Mouse (Mus musculus) spleen, adult 12 weeks (tissue): ENCODE data around the gene Gm28041.
"Not testable (repeated sequence)": the region's sequence is repeated elsewhere in the genome, so short reads cannot be mapped to it uniquely, and the experiment has no call there.

ENCODE experiments used
- DNase-seq: peaks from one replicate; pipeline ENCODE4 v3.0.0; 2022; ENCODE audit warnings: low spot score

Gm28041 gene

GRCm38 (mm10) chr13:67375050-67375911 is at the start of gene Gm28041, which contains the start of gene Zfp456:
Gene Gm28041, minus strand, starts transcription at chr13:67375733.
Gene Zfp456, minus strand, starts transcription at chr13:67375810.
- DNase-seq: peak; percentile 65

DNA sequence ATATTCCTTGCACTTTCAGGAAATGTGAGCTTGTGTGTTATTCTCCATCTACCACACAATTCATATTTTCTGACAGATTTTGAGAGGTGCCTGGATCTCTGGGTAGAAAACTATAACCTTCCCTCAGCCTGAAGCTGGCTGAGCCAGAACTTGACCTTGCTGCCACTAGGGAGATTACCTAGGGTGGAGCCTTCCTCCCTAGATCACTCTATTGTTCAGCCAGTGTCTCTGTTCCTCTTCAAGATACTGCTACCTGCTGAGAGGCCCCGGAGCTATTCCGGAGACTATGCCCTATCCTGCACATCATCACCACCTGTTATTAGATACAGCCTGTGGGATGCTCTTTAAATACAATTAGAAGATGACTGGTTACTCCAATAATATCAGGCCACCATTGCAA is 47.0 kb upstream of the Gm28041 start:
- not testable (repeated sequence) for DNase-seq

DNA sequence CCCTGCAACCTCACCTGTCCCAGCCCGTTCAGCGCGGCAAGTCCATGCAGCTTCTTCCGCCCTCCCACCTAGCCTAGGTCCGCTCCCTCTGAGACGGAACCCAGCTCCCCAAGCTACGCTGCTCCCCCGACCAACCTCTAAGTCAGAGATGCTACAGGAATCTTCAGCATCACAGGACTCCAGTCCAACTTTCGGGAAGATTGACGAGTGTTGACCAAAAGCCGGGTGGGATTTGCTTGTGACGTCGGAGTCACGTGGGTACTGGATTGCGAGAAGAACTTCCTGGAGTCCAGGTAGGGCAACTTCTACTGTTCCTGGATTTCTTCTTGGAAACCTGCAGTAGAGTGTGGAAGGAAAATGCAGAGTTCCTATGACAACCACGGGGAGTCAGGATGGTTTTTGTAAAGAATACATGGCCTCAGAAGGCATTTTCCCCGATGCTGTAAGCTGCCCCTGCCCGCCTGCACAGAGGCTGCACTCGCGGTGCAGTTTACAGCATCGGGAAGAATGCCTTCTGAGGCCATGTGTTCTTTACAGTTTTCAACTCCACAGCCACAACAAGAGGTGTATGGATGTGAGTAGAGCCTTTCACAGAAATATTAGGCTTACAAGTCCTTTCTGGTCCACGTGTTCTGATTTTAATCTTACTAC is 45.8 kb upstream of the Gm28041 start, which contains the start of gene Zfp459:
Gene Zfp459 (minus strand): TSS at position 212 of the 651 bp plus-strand sequence.
- DNase-seq: peak; percentile 33

- DNase-seq: no peak
Measured at GRCm38 (mm10) chr13:67420558-67421206, 45.1 kb upstream of the Gm28041 start.

- DNase-seq: no peak
Measured at GRCm38 (mm10) chr13:67416811-67417210, 41.3 kb upstream of the Gm28041 start.

DNA sequence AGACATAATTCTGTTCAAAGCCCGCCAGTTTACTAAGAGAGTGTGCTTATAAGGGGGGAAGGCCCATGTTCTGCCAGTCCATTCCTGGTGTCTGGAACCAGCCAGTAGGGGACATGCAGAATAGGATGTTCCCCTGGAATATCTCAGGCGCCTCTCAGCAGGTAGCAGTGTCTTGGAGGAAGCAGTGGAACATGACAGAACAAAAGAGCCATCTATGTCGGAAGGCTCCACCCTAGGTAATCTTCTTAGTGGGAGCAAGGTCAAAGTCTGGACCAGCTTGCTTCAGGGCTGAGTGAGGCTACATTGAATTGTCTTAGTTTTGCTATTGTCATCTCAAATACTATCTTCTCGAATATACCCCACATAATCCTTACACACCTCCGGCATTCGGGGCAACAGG is 40.2 kb upstream of the Gm28041 start:
- DNase-seq: no peak

GRCm38 (mm10) chr13:67413634-67414033 is 38.1 kb upstream of the Gm28041 start:
- DNase-seq: not testable (repeated sequence)

- peak; percentile 55 for DNase-seq
Measured at GRCm38 (mm10) chr13:67399183-67399903, 23.8 kb upstream of the Gm28041 start, which contains the start of gene Zfp429. Gene Zfp429, minus strand, starts transcription at chr13:67399819.

DNA sequence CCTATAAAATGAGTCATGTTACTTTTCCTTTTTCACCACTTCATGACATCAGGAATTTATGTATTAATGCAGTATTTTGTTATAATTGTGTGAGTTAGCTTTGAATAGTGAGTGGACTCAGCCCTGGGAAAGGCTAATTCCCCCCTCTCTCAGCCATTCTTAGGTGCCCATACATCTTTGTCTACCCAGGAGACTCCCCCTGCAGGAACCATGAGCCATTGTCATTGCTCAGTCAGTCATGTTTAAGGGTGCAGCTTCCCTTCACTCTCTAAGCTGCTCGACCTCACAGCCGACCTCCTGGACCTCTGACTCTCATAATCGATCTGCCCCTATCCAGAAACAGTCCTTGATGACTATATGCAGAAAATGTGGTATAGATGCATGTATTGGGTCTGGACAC is 722 bp upstream of the Gm28041 start:
- not testable (repeated sequence) for DNase-seq

DNA sequence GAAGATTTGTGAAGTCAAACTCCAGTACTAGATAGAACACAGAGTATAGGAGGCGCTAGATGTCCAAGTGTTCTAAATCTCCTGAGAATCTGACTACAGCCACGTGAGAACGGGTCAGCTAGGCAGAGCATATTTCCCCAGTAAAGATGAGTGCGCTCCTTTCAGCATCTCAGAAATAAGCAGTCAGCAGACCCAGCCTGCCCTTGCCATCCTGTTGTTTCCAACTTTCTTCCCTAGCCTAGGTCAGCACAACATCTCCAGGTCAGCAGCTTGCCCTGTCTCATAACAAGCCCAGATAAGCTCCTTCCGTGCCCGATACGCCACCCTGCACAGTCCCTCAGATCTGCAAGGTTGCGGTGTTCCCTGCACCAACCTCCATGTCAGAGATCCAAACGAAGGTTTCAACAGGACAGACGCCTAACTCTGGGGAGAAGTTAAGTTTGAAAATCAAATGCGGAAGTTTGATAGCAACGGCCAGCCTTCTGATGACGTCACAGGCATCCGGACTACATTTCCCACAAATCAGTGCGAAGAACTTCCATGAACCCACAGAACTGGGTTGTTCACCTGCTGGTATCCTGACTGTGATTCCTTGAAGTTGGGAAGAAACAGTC is 15.3 kb downstream of the Gm28041 start, which contains the start of the genes Gm28044 and Zfp953:
Gene Gm28044 (minus strand): TSS at position 406 of the 614 bp plus-strand sequence.
Gene Zfp953 (minus strand): TSS at position 475 of the 614 bp plus-strand sequence.
- DNase-seq: peak; percentile 81

- no peak for DNase-seq
Measured at GRCm38 (mm10) chr13:67351854-67352253, 23.7 kb downstream of the Gm28041 start.

DNA sequence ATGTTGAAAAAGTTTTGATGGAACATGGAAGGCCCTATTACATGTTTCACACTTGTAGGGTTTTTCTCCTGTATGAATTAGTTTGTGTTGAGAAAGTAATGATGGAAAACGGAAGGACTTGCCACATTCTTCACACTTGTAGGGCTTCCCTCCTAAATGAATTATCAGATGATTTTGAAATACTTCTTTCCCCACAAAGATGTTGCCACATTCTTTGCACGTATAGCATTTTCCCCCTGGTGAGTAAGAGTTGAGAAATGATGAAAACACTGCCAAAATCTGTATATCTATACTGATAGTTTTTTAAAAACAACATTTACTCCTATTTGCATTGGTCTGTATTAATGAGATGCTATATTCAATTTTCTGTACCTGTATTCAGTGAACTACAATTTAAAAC is 32.1 kb downstream of the Gm28041 start:
- no peak for DNase-seq

GRCm38 (mm10) chr13:67332877-67333276 is 42.7 kb downstream of the Gm28041 start:
- peak; percentile 1 for DNase-seq

DNA sequence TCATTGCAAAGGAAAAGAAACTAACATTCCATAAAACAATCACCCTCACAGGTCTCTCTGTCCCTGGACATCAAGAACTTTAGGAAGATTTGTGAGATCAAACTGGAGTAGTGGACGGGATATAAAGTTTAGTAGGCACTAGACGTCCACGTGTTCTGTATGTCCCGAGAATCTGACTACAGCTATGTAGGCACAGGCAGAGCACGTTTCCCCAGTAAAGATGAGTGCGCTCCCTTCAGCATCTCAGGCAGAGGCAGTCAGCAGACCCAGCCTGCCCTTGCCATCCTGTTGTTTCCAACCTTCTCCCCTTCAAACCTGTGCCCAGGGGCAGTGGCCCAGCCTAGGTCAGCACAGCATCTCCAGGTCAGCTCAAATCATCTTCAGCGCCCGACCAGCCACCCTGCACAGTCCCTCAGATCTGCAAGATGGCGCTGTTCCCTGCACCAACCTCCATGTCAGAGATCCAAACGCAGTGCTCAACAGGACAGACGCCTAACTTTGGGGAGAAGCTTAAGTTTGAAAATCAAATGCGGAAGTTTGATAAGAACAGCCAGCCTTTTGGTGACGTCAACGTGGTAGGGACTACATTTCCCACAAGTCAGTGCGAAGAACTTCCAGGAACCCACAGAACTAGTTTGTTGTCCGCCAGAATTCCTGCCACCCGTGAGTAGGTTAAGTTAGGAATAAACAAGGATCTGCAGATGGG is 43.4 kb downstream of the Gm28041 start, which contains the start of gene Zfp595:
Gene Zfp595 (minus strand): TSS at position 552 of the 706 bp plus-strand sequence.
- peak; percentile 71 for DNase-seq

DNA sequence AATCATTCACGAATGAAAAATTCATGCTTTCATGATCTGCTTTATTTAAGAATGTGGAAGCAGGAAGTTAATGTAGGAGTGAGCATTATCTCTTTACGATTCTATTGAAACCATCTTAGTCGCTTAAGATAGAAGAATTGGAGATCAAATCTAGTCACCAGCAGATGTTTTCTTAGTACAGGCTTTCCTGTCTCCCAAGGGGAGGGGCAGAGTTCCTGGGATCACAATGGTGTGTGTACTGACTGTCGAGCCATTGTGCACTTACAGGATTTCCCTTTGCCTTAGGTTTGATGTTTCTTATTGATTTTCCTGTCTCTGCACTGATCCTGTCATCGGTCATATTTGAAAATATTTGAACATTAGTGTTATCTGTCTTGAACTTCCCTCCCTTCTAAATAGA is 68.8 kb downstream of the Gm28041 start:
- no peak for DNase-seq

GRCm38 (mm10) chr13:67305822-67306672 is 69.5 kb downstream of the Gm28041 start, which contains the start of gene Zfp457:
Gene Zfp457, minus strand, starts transcription at chr13:67306485.
- peak; percentile 75 for DNase-seq
